Mouse (Mus musculus) B cell, adult 62 days (primary cell): ENCODE measurements around the gene Bcdin3d. TPM values are rescaled to one million over a fixed set of nuclear protein-coding genes. Genes with fewer than 3 reads are reported as not detected.

ENCODE experiments used
- total RNA-seq: library from RNA; stranded (reverse); gene quantifications from 4 replicates; pipeline ENCODE4 v1.2.4, GENCODE M21; 2023

The Bcdin3d gene
- total RNA-seq, result 5.0 to 6.7 TPM (median 6.3 TPM) in 4 replicates

GRCm38 (mm10) chr15:99474576-99474926 lies at the start of gene Bcdin3d:
Gene Bcdin3d, minus strand, starts transcription at chr15:99474730.

GRCm38 (mm10) chr15:99457606-99458401 lies 16.7 kb downstream of the Bcdin3d start, which contains the start of gene Nckap5l:
Gene Nckap5l, minus strand, starts transcription at chr15:99457748.

Other genes starting within 250 kb of the Bcdin3d start
- gene Kcnh3, start 249.9 kb downstream of the Bcdin3d start, total RNA-seq, result 1.9 to 3.0 TPM (median 2.6 TPM) in 4 replicates
- gene Mcrs1, start 222.8 kb downstream of the Bcdin3d start, total RNA-seq, result 128 to 169 TPM (median 146 TPM) in 4 replicates
- 17.9 to 24.3 TPM (median 22.4 TPM) in 4 replicates for gene Prpf40b, start 179.6 kb downstream of the Bcdin3d start, total RNA-seq
- gene Fam186b, start 178.8 kb downstream of the Bcdin3d start, total RNA-seq, result not detected in 4 replicates
- 140 to 146 TPM (median 144 TPM) in 4 replicates for gene Fmnl3, start 104.2 kb downstream of the Bcdin3d start, total RNA-seq
- 418 to 446 TPM (median 428 TPM) in 4 replicates for gene Tmbim6, start 81.8 kb downstream of the Bcdin3d start, total RNA-seq
- gene Nckap5l, start 17.0 kb downstream of the Bcdin3d start, total RNA-seq, result 7.0 to 10.5 TPM (median 8.3 TPM) in 4 replicates
- gene Faim2, start 53.4 kb upstream of the Bcdin3d start, total RNA-seq, result not detected in 4 replicates
- not detected in 4 replicates for gene Aqp2, start 104.3 kb upstream of the Bcdin3d start, total RNA-seq
- not detected in 4 replicates for gene Aqp5, start 116.1 kb upstream of the Bcdin3d start, total RNA-seq
- not detected in 4 replicates for gene Aqp6, start 126.7 kb upstream of the Bcdin3d start, total RNA-seq
- gene Racgap1, start 176.9 kb upstream of the Bcdin3d start, total RNA-seq, result 6.1 to 10.4 TPM (median 7.8 TPM) in 4 replicates
- gene Asic1, start 195.6 kb upstream of the Bcdin3d start, total RNA-seq, result 0.27 to 0.49 TPM (median 0.38 TPM) in 4 replicates
- 64.1 to 69.6 TPM (median 65.6 TPM) in 4 replicates for gene Smarcd1, start 227.4 kb upstream of the Bcdin3d start, total RNA-seq
- gene Gm17349, start 230.8 kb upstream of the Bcdin3d start, total RNA-seq, result 2.7 to 6.9 TPM (median 4.1 TPM) in 4 replicates
- gene Gpd1, start 242.8 kb upstream of the Bcdin3d start, total RNA-seq, result 0.77 to 2.6 TPM (median 1.2 TPM) in 4 replicates